Mouse (Mus musculus) forebrain, embryonic 10.5 days (tissue): ENCODE data around the gene Hcfc2. TPM values are rescaled to one million over a fixed set of nuclear protein-coding genes. Genes with fewer than 3 reads are reported as not detected.

ENCODE experiments used
- DNase-seq: peaks from one replicate; pipeline ENCODE4 v3.0.0-alpha.2; 2017; ENCODE audit warnings: low spot score; ENCODE audit errors: extremely low spot score
- H3K27ac ChIP-seq: fragments of 300-500 bp; sonication (generic); 2 replicates; pipeline ENCODE4 v1.5.1; 2016; ENCODE audit warnings: mild to moderate bottlenecking
- H3K27me3 ChIP-seq: fragments of 300-500 bp; sonication (generic); 2 replicates; pipeline ENCODE4 v1.6.1; 2016; ENCODE audit warnings: mild to moderate bottlenecking; ENCODE audit not compliant: poor library complexity, severe bottlenecking
- H3K36me3 ChIP-seq: fragments of 300-500 bp; sonication (generic); replicated peaks from 2 replicates; pipeline ENCODE4 v1.6.1; 2016; ENCODE audit warnings: mild to moderate bottlenecking, moderate library complexity
- H3K4me1 ChIP-seq: fragments of 300-500 bp; sonication (generic); 2 replicates; pipeline ENCODE4 v1.6.1; 2016
- H3K4me3 ChIP-seq: fragments of 300-500 bp; sonication (generic); 2 replicates; pipeline ENCODE4 v1.5.1; 2016; ENCODE audit warnings: mild to moderate bottlenecking, moderate library complexity
- H3K9me3 ChIP-seq: fragments of 300-500 bp; sonication (generic); 2 replicates; pipeline ENCODE4 v1.6.1; 2016; ENCODE audit warnings: mild to moderate bottlenecking, moderate library complexity
- WGBS: fragments of 180-500 bp; shearing (Covaris S2); methylation state at CpG from one replicate; pipeline ENCODE4 v1.1.7; 2016; 5-methylcytosine and 5-hydroxymethylcytosine counted together
- polyA plus RNA-seq: library from polyadenylated mRNA; unstranded; fragments of >200 nt; fragmentation: Nextera tagmentation; extraction: Ambion mirVana; gene quantifications from 2 replicates; pipeline ENCODE4 v1.2.1, GENCODE M21; 2016

Gene Hcfc2
- polyA plus RNA-seq = 22.7 and 24.8 TPM in 2 replicates

- no peak within 1 kb of the TSS for H3K4me3 ChIP-seq
- 0 out of 2 replicates have a peak, but pooled peaks cover 7% of the 10 kb centered on the region for H3K27me3 ChIP-seq
- no peaks in the 10 kb centered on the region for H3K9me3 ChIP-seq
- 90% methylated on average over 5 of the region's 5 CpGs for WGBS
- no peaks in the 10 kb centered on the region for H3K36me3 ChIP-seq
- DNase-seq = no peak
- H3K4me1 ChIP-seq = peaks cover 28% of the 10 kb centered on the region
- no peak within 1 kb of the TSS for H3K27ac ChIP-seq
Measured at GRCm38 (mm10) chr10:82695956-82696355, at the start of gene Hcfc2. Gene Hcfc2, plus strand, starts transcription at chr10:82696160.

GRCm38 (mm10) chr10:82647205-82647811 is 48.7 kb upstream of the Hcfc2 start:
- no peaks in the 10 kb centered on the region for H3K27me3 ChIP-seq
- H3K27ac ChIP-seq = no peak overlapping the region
- DNase-seq = no peak
- H3K36me3 ChIP-seq = peaks cover 84% of the 10 kb centered on the region
- no peaks in the 10 kb centered on the region for H3K4me1 ChIP-seq
- 97% methylated on average over 17 of the region's 17 CpGs for WGBS
- no peaks in the 10 kb centered on the region for H3K9me3 ChIP-seq
- H3K4me3 ChIP-seq = no peak overlapping the region

- no peak overlapping the region for H3K27ac ChIP-seq
- no peak overlapping the region for H3K4me3 ChIP-seq
- H3K36me3 ChIP-seq = peaks cover 51% of the 10 kb centered on the region
- no peaks in the 10 kb centered on the region for H3K4me1 ChIP-seq
- 94% methylated on average over 5 of the region's 5 CpGs for WGBS
- H3K27me3 ChIP-seq = no peaks in the 10 kb centered on the region
- H3K9me3 ChIP-seq = no peaks in the 10 kb centered on the region
- DNase-seq = no peak
Measured at GRCm38 (mm10) chr10:82651221-82651620, 44.7 kb upstream of the Hcfc2 start.

DNA sequence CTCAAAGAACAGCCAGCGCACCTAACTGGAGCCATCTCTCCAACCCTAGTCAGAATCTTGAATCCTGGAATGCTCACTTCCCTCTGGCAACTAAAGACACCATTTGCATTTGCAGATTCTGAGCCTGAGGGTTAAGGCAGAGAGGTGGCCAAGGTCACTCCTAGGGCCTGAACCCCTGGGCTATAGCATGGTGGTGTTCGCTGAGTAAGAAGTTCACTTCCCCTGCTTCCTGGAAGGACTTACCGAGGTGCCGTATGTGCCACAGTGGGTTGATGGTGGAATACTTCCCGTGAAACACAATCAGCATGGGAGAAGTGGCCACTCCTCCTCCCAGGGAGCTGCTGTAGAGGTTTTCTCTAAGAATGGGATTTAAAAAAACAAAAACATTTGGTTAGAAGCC is 43.3 kb upstream of the Hcfc2 start:
- Histone ChIP-seq H3K27ac (no peak overlapping the region), H3K4me1 (no peaks in the 10 kb centered on the region), H3K4me3 (no peak overlapping the region), H3K36me3 (peaks cover 37% of the 10 kb centered on the region), H3K9me3 (no peaks in the 10 kb centered on the region), H3K27me3 (no peaks in the 10 kb centered on the region)
- 68% methylated on average over 5 of the region's 5 CpGs for WGBS
- no peak for DNase-seq

DNA sequence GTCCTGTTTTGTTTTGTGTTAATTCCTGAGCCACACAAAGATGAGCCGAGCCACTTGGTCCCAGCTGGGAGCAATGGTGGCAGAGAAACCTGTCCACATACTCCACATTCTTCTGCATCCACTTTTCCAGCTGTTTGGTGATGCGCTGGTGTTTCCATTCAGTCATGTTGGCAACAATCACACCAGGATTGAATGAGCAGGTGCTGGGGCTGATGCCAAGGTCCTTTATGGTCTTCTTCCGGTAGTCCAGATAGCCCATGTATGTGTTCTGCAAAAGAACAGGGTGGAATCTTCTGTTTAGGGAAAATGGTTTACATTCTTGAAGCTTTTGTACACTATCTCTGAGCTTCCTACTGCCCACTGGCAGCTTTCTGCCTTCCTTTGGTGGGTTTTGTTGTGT is 41.4 kb upstream of the Hcfc2 start:
- WGBS = 85% methylated on average over 3 of the region's 3 CpGs
- no peaks in the 10 kb centered on the region for H3K4me1 ChIP-seq
- no peak for DNase-seq
- no peak overlapping the region for H3K4me3 ChIP-seq
- peaks cover 28% of the 10 kb centered on the region for H3K36me3 ChIP-seq
- no peak overlapping the region for H3K27ac ChIP-seq
- H3K9me3 ChIP-seq = no peaks in the 10 kb centered on the region
- no peaks in the 10 kb centered on the region for H3K27me3 ChIP-seq

DNA sequence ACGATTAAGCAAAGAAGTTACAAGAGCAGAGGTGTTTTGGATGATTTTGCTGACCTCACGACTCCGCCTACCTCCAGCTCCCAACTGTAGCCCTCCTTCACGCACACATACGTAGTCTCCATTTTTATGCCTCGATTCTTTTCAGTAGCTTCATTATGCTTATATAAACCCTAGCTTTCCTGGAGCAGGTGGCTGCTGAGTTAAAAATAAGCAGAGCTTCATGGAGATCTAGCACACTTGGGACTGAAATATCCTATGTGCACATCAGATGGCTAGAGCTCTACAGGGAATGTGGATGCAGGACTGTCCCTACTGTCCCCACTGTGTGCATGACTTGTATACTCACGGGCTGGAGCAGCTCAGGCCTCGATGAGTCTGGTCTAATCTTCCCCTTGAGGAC is 34.1 kb upstream of the Hcfc2 start:
- no peak overlapping the region for H3K4me3 ChIP-seq
- H3K27ac ChIP-seq = no peak overlapping the region
- no peaks in the 10 kb centered on the region for H3K36me3 ChIP-seq
- WGBS = 87% methylated on average over 8 of the region's 8 CpGs
- peaks cover 3% of the 10 kb centered on the region; the same call in 1 of the 2 replicates for H3K4me1 ChIP-seq
- no peaks in the 10 kb centered on the region for H3K9me3 ChIP-seq
- DNase-seq = no peak
- no peaks in the 10 kb centered on the region for H3K27me3 ChIP-seq

- 93% methylated on average over 14 of the region's 14 CpGs for WGBS
- Histone ChIP-seq H3K36me3 (no peaks in the 10 kb centered on the region), H3K27me3 (no peaks in the 10 kb centered on the region), H3K4me3 (no peak overlapping the region), H3K4me1 (peaks cover 4% of the 10 kb centered on the region; the same call in 1 of the 2 replicates), H3K9me3 (no peaks in the 10 kb centered on the region), H3K27ac (no peak overlapping the region)
- no peak for DNase-seq
Measured at GRCm38 (mm10) chr10:82662267-82662990, 33.5 kb upstream of the Hcfc2 start.

- no peaks in the 10 kb centered on the region for H3K9me3 ChIP-seq
- 88% methylated on average over 2 of the region's 2 CpGs for WGBS
- H3K4me1 ChIP-seq = peaks cover 4% of the 10 kb centered on the region; the same call in 1 of the 2 replicates
- no peak overlapping the region for H3K27ac ChIP-seq
- H3K4me3 ChIP-seq = no peak overlapping the region
- H3K36me3 ChIP-seq = no peaks in the 10 kb centered on the region
- no peak for DNase-seq
- no peaks in the 10 kb centered on the region for H3K27me3 ChIP-seq
Measured at GRCm38 (mm10) chr10:82663289-82663688, 32.7 kb upstream of the Hcfc2 start.

DNA sequence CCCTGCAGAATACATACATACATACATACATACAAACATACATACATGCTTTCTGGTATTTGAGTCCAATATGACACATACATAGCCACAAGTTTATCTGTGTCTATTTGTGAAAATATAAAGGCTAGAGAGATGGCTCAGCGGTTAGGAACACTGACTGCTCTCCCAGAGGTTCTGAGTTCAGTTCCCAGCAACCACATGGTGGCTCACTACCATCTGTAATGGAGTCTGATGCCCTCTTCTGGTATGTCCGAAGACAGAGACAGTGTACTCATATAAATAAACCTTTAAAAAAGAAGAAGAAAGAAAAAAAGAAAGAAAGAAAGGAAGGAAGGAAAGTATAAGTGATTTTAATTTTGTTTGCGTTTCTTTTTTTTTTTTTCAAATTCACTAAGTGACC is 30.0 kb upstream of the Hcfc2 start:
- Histone ChIP-seq H3K4me1 (peaks cover 4% of the 10 kb centered on the region; the same call in 1 of the 2 replicates), H3K9me3 (no peaks in the 10 kb centered on the region)
- WGBS = 52% methylated on average over 3 of the region's 3 CpGs

DNA sequence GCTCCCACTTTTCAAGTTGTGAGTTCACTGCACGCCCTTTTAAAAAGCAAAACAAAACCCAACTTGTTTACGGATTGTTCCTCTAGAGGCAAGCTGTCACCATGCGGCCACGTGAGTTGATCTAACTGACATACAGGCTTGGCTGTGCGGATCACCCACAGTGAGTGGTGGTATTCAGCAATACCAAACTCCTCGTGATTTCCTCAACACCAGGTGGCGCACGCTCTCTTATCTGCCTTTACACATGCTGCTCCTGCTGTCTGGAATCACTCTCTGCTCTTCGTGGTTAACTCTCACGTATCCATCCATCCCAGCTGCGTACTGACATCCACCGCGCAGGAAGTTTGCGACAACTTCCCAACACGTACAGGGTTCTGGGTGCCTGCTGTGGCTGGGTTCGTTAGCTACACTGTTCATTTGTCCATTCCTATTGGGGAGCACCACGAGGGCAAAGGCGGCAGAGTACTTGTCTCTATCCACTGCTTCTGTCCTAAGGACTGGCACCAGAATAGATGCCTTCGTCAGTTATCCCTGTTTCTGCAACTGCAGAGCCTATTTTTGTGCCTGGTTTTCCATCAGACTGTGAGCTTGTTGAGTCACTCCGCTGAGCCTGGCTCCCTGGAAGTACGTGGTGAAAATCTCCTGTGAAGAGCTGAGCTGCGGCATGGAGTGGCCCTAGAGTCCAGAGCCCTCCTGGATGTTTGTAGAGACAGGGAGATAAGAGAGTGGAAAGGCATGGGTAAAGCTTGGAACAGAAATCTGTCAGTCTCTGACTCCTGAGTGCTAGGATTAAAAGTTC is 29.3 kb upstream of the Hcfc2 start:
- Histone ChIP-seq H3K4me3 (peak overlapping the region; percentile 38), H3K27me3 (no peaks in the 10 kb centered on the region), H3K9me3 (no peaks in the 10 kb centered on the region), H3K4me1 (peaks cover 4% of the 10 kb centered on the region; the same call in 1 of the 2 replicates), H3K36me3 (no peaks in the 10 kb centered on the region), H3K27ac (0 out of 2 replicates have a peak overlapping the region, but pooled peaks have one; percentile 12)
- peak; percentile 83 for DNase-seq
- WGBS = 26% methylated on average over 22 of the region's 22 CpGs

More for the DNA sequence above, 30.0 kb upstream of the Hcfc2 start:
- Histone ChIP-seq H3K27me3 (no peaks in the 10 kb centered on the region), H3K27ac (no peak overlapping the region), H3K4me3 (no peak overlapping the region), H3K36me3 (no peaks in the 10 kb centered on the region)
- no peak for DNase-seq

DNA sequence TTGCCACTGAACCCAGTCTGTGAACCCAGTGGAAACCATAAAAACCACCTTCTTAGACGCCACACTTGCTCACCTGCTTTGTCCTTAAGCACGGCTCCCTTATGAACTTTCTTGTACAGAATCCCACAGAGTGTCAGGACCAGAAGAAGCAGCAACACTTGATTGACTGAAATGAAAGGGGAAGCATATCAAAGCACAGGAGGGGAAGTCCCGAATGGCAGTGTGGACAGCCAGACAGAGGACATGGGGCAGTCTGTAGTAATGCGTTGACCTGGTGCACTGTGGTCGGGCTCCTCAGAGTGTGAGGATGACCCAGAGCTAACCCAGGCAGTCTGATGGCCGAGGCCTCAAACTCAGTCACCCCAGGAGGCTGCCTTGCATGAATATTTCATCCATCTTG is 25.8 kb upstream of the Hcfc2 start:
- no peak for DNase-seq
- H3K4me3 ChIP-seq = no peak overlapping the region
- H3K27ac ChIP-seq = no peak overlapping the region
- no peaks in the 10 kb centered on the region for H3K9me3 ChIP-seq
- 80% methylated on average over 6 of the region's 6 CpGs for WGBS
- H3K27me3 ChIP-seq = no peaks in the 10 kb centered on the region
- H3K4me1 ChIP-seq = peaks cover 4% of the 10 kb centered on the region; the same call in 1 of the 2 replicates
- no peaks in the 10 kb centered on the region for H3K36me3 ChIP-seq

DNA sequence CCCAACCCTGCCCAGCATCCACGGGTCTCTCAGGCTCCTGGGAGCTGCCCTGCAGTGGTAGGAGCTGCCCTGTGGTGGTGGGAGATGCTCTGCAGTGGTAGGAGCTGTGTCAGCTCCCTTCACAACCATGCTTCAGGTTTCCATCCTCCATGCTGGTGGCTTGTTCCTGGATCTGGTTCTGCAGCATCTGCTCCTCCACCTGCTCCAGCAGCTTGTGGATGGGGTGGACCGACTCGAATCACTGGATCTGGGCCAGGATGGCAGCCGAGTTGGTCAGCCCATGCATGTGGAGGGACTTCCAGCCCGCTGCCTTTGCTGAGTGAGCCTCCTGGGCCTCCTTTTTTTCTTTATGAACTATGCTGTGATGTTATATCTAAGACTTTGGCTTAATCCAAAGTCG is 19.0 kb upstream of the Hcfc2 start:
- 84% methylated on average over 6 of the region's 6 CpGs for WGBS
- no peaks in the 10 kb centered on the region for H3K9me3 ChIP-seq
- DNase-seq = no peak
- no peaks in the 10 kb centered on the region for H3K27me3 ChIP-seq
- H3K27ac ChIP-seq = no peak overlapping the region
- H3K36me3 ChIP-seq = no peaks in the 10 kb centered on the region
- H3K4me3 ChIP-seq = no peak overlapping the region
- H3K4me1 ChIP-seq = no peaks in the 10 kb centered on the region

- no peaks in the 10 kb centered on the region for H3K27me3 ChIP-seq
- H3K4me3 ChIP-seq = no peak overlapping the region
- no peak for DNase-seq
- 91% methylated on average over 5 of the region's 5 CpGs for WGBS
- no peaks in the 10 kb centered on the region for H3K9me3 ChIP-seq
- no peaks in the 10 kb centered on the region for H3K36me3 ChIP-seq
- no peaks in the 10 kb centered on the region for H3K4me1 ChIP-seq
- no peak overlapping the region for H3K27ac ChIP-seq
Measured at GRCm38 (mm10) chr10:82680769-82681168, 15.2 kb upstream of the Hcfc2 start.
